8 mouse cellular contexts compared by ENCODE assay signal in genomic region chr2:156420327-156420693, GRCm38 (mm10). TPM values are rescaled to one million over a fixed set of nuclear protein-coding genes. Genes with fewer than 3 reads are reported as not detected.
DNase-seq lines count a peak whose midpoint lies in the region; ATAC-seq and TF ChIP-seq lines count a peak whose summit lies in the region.

No protein-coding gene starts in this region.

- DNase-seq in heart, adult 9 months (ENCODE audit: low spot score in 2 of 2) = no peak
- no peak for DNase-seq in liver, embryonic 13.5 days
- DNase-seq in adrenal gland, adult 2 months = no peak
- no peak for DNase-seq in spleen, postnatal 14 days (ENCODE audit: low spot score in 2 of 2)
- DNase-seq in gastrocnemius, adult 8-10 months (ENCODE audit: low spot score in 2 of 2) = no peak

- WGBS in heart, embryonic 13.5 days = 16% methylated on average over 14 of the region's 14 CpGs
- WGBS in forebrain, embryonic 12.5 days = 5% methylated on average over 14 of the region's 14 CpGs
- WGBS in liver, embryonic 13.5 days (ENCODE audit: insufficient replicate concordance) = 17% methylated on average over 14 of the region's 14 CpGs

- peak overlapping the region; percentile 70 for H3K4me3 ChIP-seq in heart, embryonic 13.5 days
- peak overlapping the region; percentile 86 for H3K4me3 ChIP-seq in E14TG2a.4 (replicated peaks; ENCODE audit: low read length)
- peak overlapping the region; percentile 68 for H3K4me3 ChIP-seq in forebrain, embryonic 12.5 days (replicated peaks)
- H3K4me3 ChIP-seq in liver, embryonic 13.5 days (replicated peaks) = peak overlapping the region; percentile 48

- peaks cover 83% of the 10 kb centered on the region for H3K27me3 ChIP-seq in heart, embryonic 13.5 days (replicated peaks)
- peaks cover 23% of the 10 kb centered on the region for H3K27me3 ChIP-seq in E14TG2a.4 (ENCODE audit: insufficient read depth, low read length)
- H3K27me3 ChIP-seq in forebrain, embryonic 12.5 days = peaks cover 71% of the 10 kb centered on the region
- H3K27me3 ChIP-seq in liver, embryonic 13.5 days = peaks cover 79% of the 10 kb centered on the region

- no peaks in the 10 kb centered on the region for H3K36me3 ChIP-seq in heart, embryonic 13.5 days
- H3K36me3 ChIP-seq in E14TG2a.4 (ENCODE audit: insufficient read depth, low read length) = no peaks in the 10 kb centered on the region
- no peaks in the 10 kb centered on the region for H3K36me3 ChIP-seq in forebrain, embryonic 12.5 days (replicated peaks)
- H3K36me3 ChIP-seq in liver, embryonic 13.5 days = no peaks in the 10 kb centered on the region

- peak overlapping the region; percentile 99 for H3K4me2 ChIP-seq in heart, embryonic 13.5 days
- peak overlapping the region; percentile 97 for H3K4me2 ChIP-seq in forebrain, embryonic 12.5 days
- H3K4me2 ChIP-seq in liver, embryonic 13.5 days = peak overlapping the region; percentile 73

- TF ChIP-seq CTCF in E14TG2a.4 (conservative IDR thresholded peaks at IDR 0.05; ENCODE audit: low read length) = no peak

- no peak overlapping the region for H3K27ac ChIP-seq in heart, embryonic 13.5 days (replicated peaks)
- H3K27ac ChIP-seq in forebrain, embryonic 12.5 days = peak overlapping the region; percentile 74
- H3K27ac ChIP-seq in liver, embryonic 13.5 days = no peak overlapping the region

- H3K4me1 ChIP-seq in heart, embryonic 13.5 days = peaks cover 24% of the 10 kb centered on the region
- peaks cover 80% of the 10 kb centered on the region for H3K4me1 ChIP-seq in E14TG2a.4 (replicated peaks; ENCODE audit: low read depth, low read length)
- H3K4me1 ChIP-seq in forebrain, embryonic 12.5 days = peaks cover 22% of the 10 kb centered on the region
- peaks cover 15% of the 10 kb centered on the region for H3K4me1 ChIP-seq in liver, embryonic 13.5 days (replicated peaks)

- H3K9me3 ChIP-seq in heart, embryonic 13.5 days = no peaks in the 10 kb centered on the region
- no peaks in the 10 kb centered on the region for H3K9me3 ChIP-seq in E14TG2a.4 (ENCODE audit: low read length)
- H3K9me3 ChIP-seq in forebrain, embryonic 12.5 days = no peaks in the 10 kb centered on the region
- no peaks in the 10 kb centered on the region for H3K9me3 ChIP-seq in liver, embryonic 13.5 days (replicated peaks)

- peak overlapping the region; percentile 81 for H3K9ac ChIP-seq in heart, embryonic 13.5 days
- H3K9ac ChIP-seq in forebrain, embryonic 12.5 days = peak overlapping the region; percentile 75
- peak overlapping the region; percentile 35; the same call in 1 of the 2 replicates for H3K9ac ChIP-seq in liver, embryonic 13.5 days

- ATAC-seq in heart, embryonic 13.5 days (ENCODE audit: extremely low read depth, insufficient number of reproducible peaks, low FRiP score, low TSS enrichment) = peak; percentile 16; the same call in 1 of the 2 replicates
- ATAC-seq in forebrain, embryonic 12.5 days (ENCODE audit: low FRiP score) = peak; percentile 31
- ATAC-seq in liver, embryonic 13.5 days (ENCODE audit: low read depth) = no peak

RNA-seq across cellular contexts. Expression of gene Epb41l1, which starts 0.4 kb away (rescaled TPM):
- polyA plus RNA-seq in heart, embryonic 13.5 days (2015; fragmentation: Nextera tagmentation; extraction: Ambion mirVana) = 1.1 and 1.2 TPM in 2 replicates
- polyA plus RNA-seq in forebrain, embryonic 12.5 days (2016; fragmentation: Nextera tagmentation; extraction: Ambion mirVana) = 4.1 and 4.4 TPM in 2 replicates
- polyA plus RNA-seq in liver, embryonic 13.5 days (2015; fragmentation: Nextera tagmentation; extraction: Ambion mirVana) = 0.43 and 0.46 TPM in 2 replicates
- 10 to 100 TPM; 81.4 to 93.4 TPM for total RNA-seq in adrenal gland, adult 2 months (2021)
- polyA plus RNA-seq in adrenal gland, adult 2 months (2012; rRNA removed) = 52.0 and 52.7 TPM in 2 replicates
- total RNA-seq in gastrocnemius, adult 8-10 months (2022) = 1 to 10 TPM; 3.0 to 6.0 (median 3.5) TPM
